In genomic region chr1:106036861-106037599, GRCm38 (mm10) we compare ENCODE assay signal across 8 mouse cellular contexts. TPM values are rescaled to one million over a fixed set of nuclear protein-coding genes. Genes with fewer than 3 reads are reported as not detected.
A peak's percentile ranks its signal among the peaks of the same experiment; 100 is the strongest.
DNase-seq lines count a peak whose midpoint lies in the region; ATAC-seq and TF ChIP-seq lines count a peak whose summit lies in the region.

No protein-coding gene starts in this region.

- 59% methylated on average over 19 of the region's 19 CpGs for WGBS in bone marrow, adult 2 months
- 61% methylated on average over 19 of the region's 19 CpGs for WGBS in heart, embryonic 12.5 days
- 58% methylated on average over 19 of the region's 19 CpGs for WGBS in kidney, embryonic 16.5 days
- 59% methylated on average over 19 of the region's 19 CpGs for WGBS in limb, embryonic 15.5 days

- H3K4me1 ChIP-seq in bone marrow, adult 2 months (ENCODE audit: control insufficient read depth, insufficient read depth, low read length): no peaks in the 10 kb centered on the region; the same call in 1 of the 2 replicates
- H3K4me1 ChIP-seq in embryonic fibroblast, embryonic 13.5 days (ENCODE audit: control insufficient read depth, insufficient read depth, low read length): peaks cover 5% of the 10 kb centered on the region; the same call in 1 of the 2 replicates
- H3K4me1 ChIP-seq in heart, embryonic 12.5 days (replicated peaks): peaks cover 34% of the 10 kb centered on the region
- peaks cover 21% of the 10 kb centered on the region for H3K4me1 ChIP-seq in kidney, embryonic 16.5 days (ENCODE audit: insufficient read depth, low read length)
- H3K4me1 ChIP-seq in limb, embryonic 15.5 days: peaks cover 3% of the 10 kb centered on the region

- peak; percentile 57 for TF ChIP-seq CTCF in bone marrow, adult 2 months (IDR thresholded peaks at IDR 0.05; ENCODE audit: control insufficient read depth, insufficient read depth, low read length)
- TF ChIP-seq CTCF in embryonic fibroblast, embryonic 13.5 days (IDR thresholded peaks at IDR 0.05; ENCODE audit: borderline replicate concordance, insufficient read depth, low read length): peak; percentile 63; the same call in 1 of the 2 replicates

- peaks cover 14% of the 10 kb centered on the region for H3K36me3 ChIP-seq in heart, embryonic 12.5 days
- H3K36me3 ChIP-seq in kidney, embryonic 16.5 days (ENCODE audit: insufficient read depth, low read length): peaks cover 10% of the 10 kb centered on the region; the same call in 1 of the 2 replicates
- H3K36me3 ChIP-seq in limb, embryonic 15.5 days: peaks cover 14% of the 10 kb centered on the region
- no peaks in the 10 kb centered on the region; the same call in 1 of the 2 replicates for H3K36me3 ChIP-seq in splenic B cell, adult 2 months (ENCODE audit: control insufficient read depth, insufficient read depth, low read length, poor library complexity, severe bottlenecking)

- H3K4me2 ChIP-seq in heart, embryonic 12.5 days: peak overlapping the region; percentile 24; the same call in 1 of the 2 replicates
- no peak overlapping the region for H3K4me2 ChIP-seq in kidney, embryonic 16.5 days (replicated peaks; ENCODE audit: low read depth, low read length)
- H3K4me2 ChIP-seq in limb, embryonic 15.5 days: 0 out of 2 replicates have a peak overlapping the region, but pooled peaks have one; percentile 12

- no peaks in the 10 kb centered on the region for H3K27me3 ChIP-seq in heart, embryonic 12.5 days (replicated peaks)
- H3K27me3 ChIP-seq in kidney, embryonic 16.5 days (ENCODE audit: insufficient read depth, low read length): no peaks in the 10 kb centered on the region
- no peaks in the 10 kb centered on the region for H3K27me3 ChIP-seq in limb, embryonic 15.5 days
- no peaks in the 10 kb centered on the region for H3K27me3 ChIP-seq in splenic B cell, adult 2 months (ENCODE audit: control insufficient read depth, insufficient read depth, low read length, poor library complexity, severe bottlenecking)

- ATAC-seq in heart, embryonic 12.5 days (ENCODE audit: insufficient number of reproducible peaks, low FRiP score): 0 out of 2 replicates have a peak, but pooled peaks have one; percentile 46
- ATAC-seq in kidney, embryonic 16.5 days (ENCODE audit: low FRiP score, low TSS enrichment): peak; percentile 67
- no peak for ATAC-seq in limb, embryonic 15.5 days (ENCODE audit: insufficient number of reproducible peaks, low FRiP score, low TSS enrichment, low read depth)

- DNase-seq in CD8-positive naive resting alpha-beta T cell, adult 2 months (ENCODE audit: low read depth in 2 of 2, low spot score in 2 of 2): peak; percentile 21 to 45
- peak; percentile 71 for DNase-seq in naive thymus-derived CD4-positive, alpha-beta T cell, adult 2 months (ENCODE audit: low read depth)
- DNase-seq in splenic B cell, adult 2 months (ENCODE audit: low read depth, low spot score): peak; percentile 71

- peak; percentile 23; the same call in 1 of the 2 replicates for TF ChIP-seq POLR2A in bone marrow, adult 2 months (IDR thresholded peaks at IDR 0.05; ENCODE audit: borderline replicate concordance, control insufficient read depth, low read depth, low read length)
- TF ChIP-seq POLR2A in embryonic fibroblast, embryonic 13.5 days (IDR thresholded peaks at IDR 0.05; ENCODE audit: low read depth, low read length): no peak

- no peak overlapping the region for H3K9ac ChIP-seq in heart, embryonic 12.5 days
- H3K9ac ChIP-seq in kidney, embryonic 16.5 days (replicated peaks; ENCODE audit: low read length): no peak overlapping the region
- H3K9ac ChIP-seq in limb, embryonic 15.5 days: no peak overlapping the region

- no peaks in the 10 kb centered on the region for H3K9me3 ChIP-seq in heart, embryonic 12.5 days (replicated peaks)
- no peaks in the 10 kb centered on the region for H3K9me3 ChIP-seq in kidney, embryonic 16.5 days (ENCODE audit: low read length)
- H3K9me3 ChIP-seq in limb, embryonic 15.5 days: no peaks in the 10 kb centered on the region

- H3K4me3 ChIP-seq in bone marrow, adult 2 months (replicated peaks; ENCODE audit: control insufficient read depth, low read depth, low read length): no peak overlapping the region
- H3K4me3 ChIP-seq in embryonic fibroblast, embryonic 13.5 days (ENCODE audit: insufficient read depth, low read length): no peak overlapping the region
- H3K4me3 ChIP-seq in heart, embryonic 12.5 days: no peak overlapping the region
- no peak overlapping the region for H3K4me3 ChIP-seq in kidney, embryonic 16.5 days (ENCODE audit: low read length)
- H3K4me3 ChIP-seq in limb, embryonic 15.5 days: no peak overlapping the region

- H3K27ac ChIP-seq in bone marrow, adult 2 months (ENCODE audit: control insufficient read depth, insufficient read depth, low read depth, low read length, poor library complexity): no peak overlapping the region
- H3K27ac ChIP-seq in embryonic fibroblast, embryonic 13.5 days (ENCODE audit: insufficient read depth, low read length): no peak overlapping the region
- H3K27ac ChIP-seq in heart, embryonic 12.5 days (ENCODE audit: poor library complexity, severe bottlenecking): no peak overlapping the region
- H3K27ac ChIP-seq in kidney, embryonic 16.5 days (ENCODE audit: low read length): no peak overlapping the region
- no peak overlapping the region for H3K27ac ChIP-seq in limb, embryonic 15.5 days

RNA-seq across cellular contexts. Expression of gene Zcchc2, which starts 46.8 kb away (rescaled TPM):
- 4.3 and 8.1 TPM in 2 replicates for polyA plus RNA-seq in bone marrow, adult 2 months (2011; ENCODE audit: insufficient read depth, insufficient read length, low replicate concordance, missing spikeins)
- polyA plus RNA-seq in embryonic fibroblast, embryonic 13.5 days (2011; ENCODE audit: insufficient read length, low read depth, missing spikeins): 16.3 and 18.3 TPM in 2 replicates
- 2.0 and 2.3 TPM in 2 replicates for polyA plus RNA-seq in heart, embryonic 12.5 days (2016; fragmentation: Nextera tagmentation; extraction: Ambion mirVana)
- 3.0 and 3.8 TPM in 2 replicates for polyA plus RNA-seq in kidney, embryonic 16.5 days (2015; fragmentation: Nextera tagmentation; extraction: Ambion mirVana)
- polyA plus RNA-seq in limb, embryonic 15.5 days (2015; fragmentation: Nextera tagmentation; extraction: Ambion mirVana): 2.1 TPM in 2 replicates
